Mouse (Mus musculus) forebrain, embryonic 13.5 days (tissue): Measurements from ENCODE around the gene Rassf3. TPM values are rescaled to one million over a fixed set of nuclear protein-coding genes. Genes with fewer than 3 reads are reported as not detected.

Source experiments
- ATAC-seq: fragments of 200-750 bp; cut with Nextera tagmentation; 2 replicates; pipeline ENCODE4 v1.8.0; 2017
- H3K27ac ChIP-seq: fragments of 300-500 bp; sonication (generic); 2 replicates; pipeline ENCODE4 v1.5.1; 2015; ENCODE audit warnings: inconsistent platforms, mild to moderate bottlenecking, moderate library complexity
- H3K27me3 ChIP-seq: fragments of 300-500 bp; sonication (generic); 2 replicates; pipeline ENCODE4 v1.6.1; 2015; ENCODE audit warnings: mild to moderate bottlenecking, inconsistent platforms
- H3K36me3 ChIP-seq: fragments of 300-500 bp; sonication (generic); 2 replicates; pipeline ENCODE4 v1.6.1; 2015; ENCODE audit warnings: mild to moderate bottlenecking, inconsistent platforms; ENCODE audit not compliant: poor library complexity, severe bottlenecking
- H3K4me1 ChIP-seq: fragments of 300-500 bp; sonication (generic); 2 replicates; pipeline ENCODE4 v1.6.1; 2015; ENCODE audit warnings: inconsistent platforms
- H3K4me2 ChIP-seq: fragments of 300-500 bp; sonication (generic); 2 replicates; pipeline ENCODE4 v1.6.1; 2015; ENCODE audit warnings: inconsistent platforms, mild to moderate bottlenecking, moderate library complexity
- H3K4me3 ChIP-seq: fragments of 300-500 bp; sonication (generic); 2 replicates; pipeline ENCODE4 v1.5.1; 2015; ENCODE audit warnings: mild to moderate bottlenecking, inconsistent platforms
- H3K9ac ChIP-seq: fragments of 300-500 bp; sonication (generic); 2 replicates; pipeline ENCODE4 v1.6.1; 2015; ENCODE audit warnings: mild to moderate bottlenecking, inconsistent platforms
- H3K9me3 ChIP-seq: fragments of 300-500 bp; sonication (generic); replicated peaks from 2 replicates; pipeline ENCODE4 v1.6.1; 2016; ENCODE audit warnings: inconsistent platforms
- WGBS: fragments of 180-500 bp; shearing (Covaris S2); methylation state at CpG from one replicate; pipeline ENCODE4 v1.1.7; 2015; 5-methylcytosine and 5-hydroxymethylcytosine counted together
- polyA plus RNA-seq: library from polyadenylated mRNA; unstranded; fragments of >200 nt; fragmentation: Nextera tagmentation; extraction: Ambion mirVana; gene quantifications from 2 replicates; pipeline ENCODE4 v1.2.1, GENCODE M21; 2015

Gene Rassf3
- polyA plus RNA-seq, 1 experiment from 2014 or later: 3.7 TPM

- no peak overlapping the region for H3K9ac ChIP-seq
- H3K4me2 ChIP-seq: no peak overlapping the region
- H3K4me3 ChIP-seq: no peak overlapping the region
- 75% methylated on average over 6 of the region's 6 CpGs for WGBS
- H3K4me1 ChIP-seq: peaks cover 15% of the 10 kb centered on the region
- H3K27me3 ChIP-seq: no peaks in the 10 kb centered on the region
- ATAC-seq: no peak
- no peaks in the 10 kb centered on the region for H3K9me3 ChIP-seq
- no peaks in the 10 kb centered on the region for H3K36me3 ChIP-seq
- H3K27ac ChIP-seq: no peak overlapping the region
These were observed 21.3 kb downstream of the Rassf3 start for GRCm38 (mm10) chr10:121454708-121455475.

- Histone ChIP-seq H3K4me3 (no peak overlapping the region), H3K4me1 (peaks cover 7% of the 10 kb centered on the region), H3K4me2 (no peak overlapping the region), H3K9me3 (no peaks in the 10 kb centered on the region), H3K36me3 (no peaks in the 10 kb centered on the region), H3K27me3 (no peaks in the 10 kb centered on the region), H3K9ac (no peak overlapping the region), H3K27ac (no peak overlapping the region)
- 90% methylated on average over 8 of the region's 8 CpGs for WGBS
- no peak for ATAC-seq
These were observed 22.1 kb downstream of the Rassf3 start for GRCm38 (mm10) chr10:121454033-121454432.

- Histone ChIP-seq H3K27ac (no peak overlapping the region), H3K4me1 (peaks cover 8% of the 10 kb centered on the region; the same call in 1 of the 2 replicates), H3K36me3 (no peaks in the 10 kb centered on the region), H3K9ac (no peak overlapping the region), H3K4me2 (no peak overlapping the region), H3K27me3 (no peaks in the 10 kb centered on the region), H3K9me3 (no peaks in the 10 kb centered on the region), H3K4me3 (no peak overlapping the region)
- no peak for ATAC-seq
- 90% methylated on average over 8 of the region's 8 CpGs for WGBS
These were observed 30.3 kb downstream of the Rassf3 start for GRCm38 (mm10) chr10:121445808-121446207.

- peaks cover 8% of the 10 kb centered on the region; the same call in 1 of the 2 replicates for H3K4me1 ChIP-seq
- 89% methylated on average over 7 of the region's 7 CpGs for WGBS
- H3K27me3 ChIP-seq: no peaks in the 10 kb centered on the region
- H3K4me3 ChIP-seq: no peak overlapping the region
- no peak for ATAC-seq
- H3K9me3 ChIP-seq: no peaks in the 10 kb centered on the region
- no peak overlapping the region for H3K27ac ChIP-seq
- H3K36me3 ChIP-seq: no peaks in the 10 kb centered on the region
- no peak overlapping the region for H3K4me2 ChIP-seq
- no peak overlapping the region for H3K9ac ChIP-seq
These were observed 31.9 kb downstream of the Rassf3 start for GRCm38 (mm10) chr10:121444198-121444597.

- H3K4me2 ChIP-seq: no peak overlapping the region
- no peak overlapping the region for H3K4me3 ChIP-seq
- peaks cover 8% of the 10 kb centered on the region; the same call in 1 of the 2 replicates for H3K4me1 ChIP-seq
- no peaks in the 10 kb centered on the region for H3K27me3 ChIP-seq
- 92% methylated on average over 9 of the region's 9 CpGs for WGBS
- H3K27ac ChIP-seq: no peak overlapping the region
- no peak for ATAC-seq
- H3K36me3 ChIP-seq: no peaks in the 10 kb centered on the region
- no peaks in the 10 kb centered on the region for H3K9me3 ChIP-seq
- H3K9ac ChIP-seq: no peak overlapping the region
These were observed 32.4 kb downstream of the Rassf3 start for GRCm38 (mm10) chr10:121443791-121444190.

GRCm38 (mm10) chr10:121439310-121439731 is 36.8 kb downstream of the Rassf3 start:
- no peaks in the 10 kb centered on the region for H3K4me1 ChIP-seq
- H3K4me2 ChIP-seq: no peak overlapping the region
- no peaks in the 10 kb centered on the region for H3K27me3 ChIP-seq
- WGBS: 90% methylated on average over 12 of the region's 12 CpGs
- H3K36me3 ChIP-seq: no peaks in the 10 kb centered on the region
- no peaks in the 10 kb centered on the region for H3K9me3 ChIP-seq
- ATAC-seq: no peak
- H3K9ac ChIP-seq: no peak overlapping the region
- no peak overlapping the region for H3K4me3 ChIP-seq
- no peak overlapping the region for H3K27ac ChIP-seq

- Histone ChIP-seq H3K4me1 (peaks cover 2% of the 10 kb centered on the region), H3K9me3 (no peaks in the 10 kb centered on the region), H3K27me3 (0 out of 2 replicates have a peak, but pooled peaks cover 3% of the 10 kb centered on the region), H3K9ac (no peak overlapping the region), H3K36me3 (no peaks in the 10 kb centered on the region), H3K4me2 (no peak overlapping the region), H3K27ac (no peak overlapping the region), H3K4me3 (no peak overlapping the region)
- ATAC-seq: no peak
- WGBS: 68% methylated on average over 7 of the region's 8 CpGs
These were observed 38.0 kb downstream of the Rassf3 start for GRCm38 (mm10) chr10:121438109-121438508.

- Histone ChIP-seq H3K4me3 (no peak overlapping the region), H3K9ac (no peak overlapping the region), H3K9me3 (no peaks in the 10 kb centered on the region), H3K4me1 (peaks cover 13% of the 10 kb centered on the region), H3K27me3 (0 out of 2 replicates have a peak, but pooled peaks cover 3% of the 10 kb centered on the region), H3K36me3 (no peaks in the 10 kb centered on the region), H3K4me2 (no peak overlapping the region), H3K27ac (no peak overlapping the region)
- no peak for ATAC-seq
- 81% methylated on average over 4 of the region's 4 CpGs for WGBS
These were observed 39.5 kb downstream of the Rassf3 start for GRCm38 (mm10) chr10:121436693-121437092.

- 72% methylated on average over 8 of the region's 8 CpGs for WGBS
- H3K9me3 ChIP-seq: no peaks in the 10 kb centered on the region
- peaks cover 13% of the 10 kb centered on the region for H3K4me1 ChIP-seq
- 0 out of 2 replicates have a peak, but pooled peaks cover 3% of the 10 kb centered on the region for H3K27me3 ChIP-seq
- ATAC-seq: no peak
- no peak overlapping the region for H3K27ac ChIP-seq
- no peaks in the 10 kb centered on the region for H3K36me3 ChIP-seq
- H3K9ac ChIP-seq: no peak overlapping the region
- no peak overlapping the region for H3K4me3 ChIP-seq
- no peak overlapping the region for H3K4me2 ChIP-seq
These were observed 39.9 kb downstream of the Rassf3 start for GRCm38 (mm10) chr10:121436258-121436645.

GRCm38 (mm10) chr10:121435546-121436257 is 40.4 kb downstream of the Rassf3 start:
- no peak overlapping the region for H3K9ac ChIP-seq
- 89% methylated on average over 28 of the region's 28 CpGs for WGBS
- no peak for ATAC-seq
- H3K9me3 ChIP-seq: no peaks in the 10 kb centered on the region
- peaks cover 13% of the 10 kb centered on the region for H3K4me1 ChIP-seq
- H3K27ac ChIP-seq: no peak overlapping the region
- H3K27me3 ChIP-seq: 0 out of 2 replicates have a peak, but pooled peaks cover 3% of the 10 kb centered on the region
- no peak overlapping the region for H3K4me2 ChIP-seq
- no peaks in the 10 kb centered on the region for H3K36me3 ChIP-seq
- H3K4me3 ChIP-seq: no peak overlapping the region

- Histone ChIP-seq H3K27me3 (0 out of 2 replicates have a peak, but pooled peaks cover 3% of the 10 kb centered on the region), H3K4me2 (no peak overlapping the region), H3K27ac (no peak overlapping the region), H3K36me3 (no peaks in the 10 kb centered on the region), H3K9me3 (no peaks in the 10 kb centered on the region), H3K4me3 (no peak overlapping the region), H3K9ac (no peak overlapping the region), H3K4me1 (peaks cover 20% of the 10 kb centered on the region)
- WGBS: 81% methylated on average over 15 of the region's 15 CpGs
- ATAC-seq: no peak
These were observed 41.6 kb downstream of the Rassf3 start for GRCm38 (mm10) chr10:121434441-121435103.
